Mouse (Mus musculus) limb, embryonic 11.5 days (tissue): ENCODE data around the gene Rbpjl. TPM values are rescaled to one million over a fixed set of nuclear protein-coding genes. Genes with fewer than 3 reads are reported as not detected.

Experiments
- ATAC-seq: fragments of 200-750 bp; cut with Nextera tagmentation; 2 replicates; pipeline ENCODE4 v1.8.0; 2017; ENCODE audit warnings: low read depth; ENCODE audit not compliant: insufficient number of reproducible peaks, low FRiP score, low TSS enrichment
- DNase-seq: peaks from one replicate; pipeline ENCODE4 v3.0.0-alpha.2; 2015; ENCODE audit warnings: low spot score
- H3K27ac ChIP-seq: fragments of 300-500 bp; sonication (generic); replicated peaks from 2 replicates; pipeline ENCODE4 v1.5.1; 2014; ENCODE audit warnings: low read depth, mild to moderate bottlenecking, low read length
- H3K27me3 ChIP-seq: fragments of 300-500 bp; sonication (generic); 2 replicates; pipeline ENCODE4 v1.6.1; 2014; ENCODE audit warnings: mild to moderate bottlenecking, low read length, mixed read lengths; ENCODE audit not compliant: control insufficient read depth, insufficient read depth
- H3K36me3 ChIP-seq: fragments of 300-500 bp; sonication (generic); 2 replicates; pipeline ENCODE4 v1.6.1; 2014; ENCODE audit warnings: mild to moderate bottlenecking, low read length, moderate library complexity, mixed read lengths; ENCODE audit not compliant: control insufficient read depth, insufficient read depth
- H3K4me1 ChIP-seq: fragments of 300-500 bp; sonication (generic); 2 replicates; pipeline ENCODE4 v1.6.1; 2014; ENCODE audit warnings: low read length, mixed read lengths; ENCODE audit not compliant: control insufficient read depth, insufficient read depth
- H3K4me2 ChIP-seq: fragments of 300-500 bp; sonication (generic); 2 replicates; pipeline ENCODE4 v1.6.1; 2014; ENCODE audit warnings: low read depth, mild to moderate bottlenecking, moderate library complexity; ENCODE audit not compliant: severe bottlenecking
- H3K4me3 ChIP-seq: fragments of 300-500 bp; sonication (generic); 2 replicates; pipeline ENCODE4 v1.5.1; 2014; ENCODE audit warnings: low read depth, low read length
- H3K9ac ChIP-seq: fragments of 300-500 bp; sonication (generic); 2 replicates; pipeline ENCODE4 v1.6.1; 2014; ENCODE audit warnings: mild to moderate bottlenecking, low read length
- H3K9me3 ChIP-seq: fragments of 300-500 bp; sonication (generic); 2 replicates; pipeline ENCODE4 v1.6.1; 2016; ENCODE audit warnings: low read length; ENCODE audit not compliant: control insufficient read depth
- WGBS: fragments of 180-500 bp; shearing (Covaris S2); extraction: QIAGEN DNeasy Blood & Tissue Kit; methylation state at CpG from one replicate; pipeline ENCODE4 v1.1.7; 2014; 5-methylcytosine and 5-hydroxymethylcytosine counted together
- microRNA-seq: library from miRNA; unstranded; fragments of <30 nt; microRNA quantifications from one replicate; pipeline ENCODE4, GENCODE M21; 2016
- polyA plus RNA-seq: library from polyadenylated mRNA; unstranded; fragments of >200 nt; fragmentation: Nextera tagmentation; extraction: Ambion mirVana; gene quantifications from 2 replicates; pipeline ENCODE4 v1.2.1, GENCODE M21; 2014

Rbpjl gene
- polyA plus RNA-seq, 1 experiment from 2014 or later = 0.04 TPM

- Histone ChIP-seq H3K9me3 (no peaks in the 10 kb centered on the region), H3K36me3 (no peaks in the 10 kb centered on the region), H3K27ac (no peak overlapping the region), H3K27me3 (no peaks in the 10 kb centered on the region), H3K4me2 (peak overlapping the region; percentile 29; the same call in 1 of the 2 replicates), H3K4me3 (no peak overlapping the region), H3K4me1 (peaks cover 13% of the 10 kb centered on the region; the same call in 1 of the 2 replicates), H3K9ac (no peak overlapping the region)
- no peak for ATAC-seq
- no peak for DNase-seq
- WGBS = 63% methylated on average over 1 of the region's 1 CpGs
These were observed 53.5 kb downstream of the Rbpjl start for GRCm38 (mm10) chr2:164456413-164456812.

DNA sequence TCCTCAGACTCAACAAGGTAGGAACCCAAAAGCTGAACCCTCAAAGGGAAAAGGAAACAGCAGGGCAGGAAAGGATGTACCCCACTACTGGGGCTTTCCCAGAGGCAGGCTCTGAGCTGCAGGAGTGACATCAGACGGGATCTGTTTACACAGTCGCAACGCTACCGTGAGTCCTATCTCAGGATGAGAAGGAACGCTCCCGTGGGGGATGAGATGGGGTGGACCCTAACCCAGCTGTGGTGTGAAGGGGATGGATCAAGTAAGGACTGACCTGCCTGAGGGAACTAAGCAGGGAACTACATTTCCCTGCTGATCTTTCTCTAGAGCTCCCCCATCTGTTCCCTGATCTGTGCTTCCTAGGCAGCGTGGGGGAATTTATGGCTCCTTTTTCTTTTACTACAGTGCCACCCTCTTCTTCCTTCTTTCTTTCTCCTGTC is 53.9 kb downstream of the Rbpjl start, which contains the start of gene Sys1:
Gene Sys1 (plus strand): TSS at position 101 of the 437 bp plus-strand sequence.
- Histone ChIP-seq H3K4me2 (peak within 1 kb of the TSS; percentile 29; the same call in 1 of the 2 replicates), H3K9me3 (no peaks in the 10 kb centered on the region), H3K4me1 (peaks cover 17% of the 10 kb centered on the region), H3K27ac (no peak within 1 kb of the TSS), H3K36me3 (no peaks in the 10 kb centered on the region), H3K27me3 (no peaks in the 10 kb centered on the region), H3K4me3 (no peak within 1 kb of the TSS), H3K9ac (peak within 1 kb of the TSS; percentile 12; the same call in 1 of the 2 replicates)
- DNase-seq = peak; percentile 35
- WGBS = 0% methylated on average over 7 of the region's 7 CpGs
- no peak for ATAC-seq

DNA sequence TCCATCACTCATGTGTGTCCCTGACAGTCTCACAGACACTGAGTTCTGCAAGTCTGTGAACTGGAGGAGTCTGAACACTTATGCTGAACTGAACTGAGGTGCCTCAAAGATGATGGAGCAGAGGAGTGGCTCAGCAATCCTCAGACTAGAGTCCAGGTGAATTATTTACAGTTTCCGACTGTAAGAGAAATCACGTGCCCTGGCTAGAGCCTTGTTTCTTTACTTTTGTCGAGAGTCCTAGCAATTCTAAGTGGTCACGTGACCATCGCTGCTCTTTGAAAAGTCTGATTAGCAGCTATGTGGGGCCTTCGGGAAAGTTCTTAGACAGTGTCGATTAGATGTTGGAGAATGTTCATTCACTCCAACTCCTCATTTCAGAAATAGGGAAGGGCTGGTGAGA is 55.0 kb downstream of the Rbpjl start:
- no peak overlapping the region for H3K9ac ChIP-seq
- H3K4me1 ChIP-seq = peaks cover 11% of the 10 kb centered on the region
- ATAC-seq = no peak
- H3K9me3 ChIP-seq = no peaks in the 10 kb centered on the region
- no peak overlapping the region for H3K4me3 ChIP-seq
- no peak overlapping the region for H3K4me2 ChIP-seq
- H3K36me3 ChIP-seq = no peaks in the 10 kb centered on the region
- WGBS = 72% methylated on average over 7 of the region's 7 CpGs
- no peak overlapping the region for H3K27ac ChIP-seq
- DNase-seq = no peak
- H3K27me3 ChIP-seq = no peaks in the 10 kb centered on the region

DNA sequence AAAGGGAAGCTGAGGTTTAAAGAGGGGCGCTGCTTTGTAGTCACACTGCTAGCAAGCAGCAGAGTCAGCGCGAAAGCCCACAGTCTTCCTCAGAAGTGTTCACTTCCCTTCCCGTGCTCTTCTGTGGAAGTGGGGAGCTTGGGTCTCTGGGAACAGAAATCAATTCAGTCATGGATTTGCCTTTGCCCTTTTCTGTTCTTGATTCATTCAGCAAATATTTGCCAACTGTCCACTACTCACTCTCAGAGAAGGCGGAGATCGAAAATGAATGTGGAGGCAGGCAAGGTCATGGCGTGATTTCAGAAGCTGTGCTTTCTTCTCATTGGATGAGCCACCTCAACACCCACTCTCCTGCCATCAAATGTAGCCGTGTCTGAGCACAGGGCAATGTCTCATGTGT is 55.6 kb downstream of the Rbpjl start:
- H3K36me3 ChIP-seq = peaks cover 4% of the 10 kb centered on the region; the same call in 1 of the 2 replicates
- no peak overlapping the region for H3K27ac ChIP-seq
- no peaks in the 10 kb centered on the region for H3K9me3 ChIP-seq
- H3K9ac ChIP-seq = no peak overlapping the region
- WGBS = 88% methylated on average over 8 of the region's 8 CpGs
- peaks cover 10% of the 10 kb centered on the region for H3K4me1 ChIP-seq
- DNase-seq = no peak
- H3K4me2 ChIP-seq = no peak overlapping the region
- no peak overlapping the region for H3K4me3 ChIP-seq
- no peak for ATAC-seq
- no peaks in the 10 kb centered on the region for H3K27me3 ChIP-seq

GRCm38 (mm10) chr2:164460745-164461551 is 58.0 kb downstream of the Rbpjl start, which contains the start of gene Gm20458:
TSS of gene Gm20458 (plus strand) at chr2:164460967.
- peak; percentile 95 for DNase-seq
- Histone ChIP-seq H3K4me3 (peak within 1 kb of the TSS; percentile 89), H3K4me2 (peak within 1 kb of the TSS; percentile 68), H3K9ac (peak within 1 kb of the TSS; percentile 56), H3K27me3 (no peaks in the 10 kb centered on the region), H3K36me3 (peaks cover 9% of the 10 kb centered on the region), H3K4me1 (peaks cover 10% of the 10 kb centered on the region), H3K27ac (peak within 1 kb of the TSS; percentile 67), H3K9me3 (no peaks in the 10 kb centered on the region)
- peak; percentile 98 for ATAC-seq
- WGBS = under 1% methylated on average over 75 of the region's 79 CpGs

Small RNA genes lying within 50 kb of the gene (microRNA-seq; reads per million reads assigned to microRNA genes)
- not detected for gene Mir7678

Other genes starting within 250 kb of the Rbpjl start
- gene Kcns1, start 232.0 kb upstream of the Rbpjl start, polyA plus RNA-seq = 0.40 and 0.43 TPM in 2 replicates
- gene Wfdc5, start 220.4 kb upstream of the Rbpjl start, polyA plus RNA-seq = not detected in 2 replicates
- gene Wfdc12, start 212.5 kb upstream of the Rbpjl start, polyA plus RNA-seq = not detected in 2 replicates
- gene Wfdc15a, start 203.0 kb upstream of the Rbpjl start, polyA plus RNA-seq = not detected in 2 replicates
- not detected in 2 replicates for gene Wfdc15b, start 181.5 kb upstream of the Rbpjl start, polyA plus RNA-seq
- not detected in 2 replicates for gene Svs2, start 164.7 kb upstream of the Rbpjl start, polyA plus RNA-seq
- not detected in 2 replicates for gene Svs3b, start 146.5 kb upstream of the Rbpjl start, polyA plus RNA-seq
- not detected in 2 replicates for gene Svs4, start 124.7 kb upstream of the Rbpjl start, polyA plus RNA-seq
- not detected in 2 replicates for gene Svs3a, start 113.9 kb upstream of the Rbpjl start, polyA plus RNA-seq
- not detected in 2 replicates for gene Svs6, start 86.4 kb upstream of the Rbpjl start, polyA plus RNA-seq
- gene Svs5, start 70.4 kb upstream of the Rbpjl start, polyA plus RNA-seq = not detected in 2 replicates
- gene Slpi, start 14.0 kb upstream of the Rbpjl start, polyA plus RNA-seq = 0.43 and 0.76 TPM in 2 replicates
- 2.7 and 3.6 TPM in 2 replicates for gene Matn4, start 2.0 kb downstream of the Rbpjl start, polyA plus RNA-seq
- 22.6 and 23.6 TPM in 2 replicates for gene Sdc4, start 40.7 kb downstream of the Rbpjl start, polyA plus RNA-seq
- 52.6 and 53.6 TPM in 2 replicates for gene Sys1, start 53.8 kb downstream of the Rbpjl start, polyA plus RNA-seq
- gene Gm20458, start 57.8 kb downstream of the Rbpjl start, polyA plus RNA-seq = 2.8 and 3.6 TPM in 2 replicates
- not detected in 2 replicates for gene Trp53tg5, start 70.6 kb downstream of the Rbpjl start, polyA plus RNA-seq
- gene Dbndd2, start 83.0 kb downstream of the Rbpjl start, polyA plus RNA-seq = 0.38 and 1.3 TPM in 2 replicates
- gene Pigt, start 94.4 kb downstream of the Rbpjl start, polyA plus RNA-seq = 40.4 and 42.2 TPM in 2 replicates
- 38.7 and 38.9 TPM in 2 replicates for gene Wfdc2, start 159.3 kb downstream of the Rbpjl start, polyA plus RNA-seq
- gene Spint3, start 170.3 kb downstream of the Rbpjl start, polyA plus RNA-seq = not detected in 2 replicates
- gene Wfdc6a, start 182.3 kb downstream of the Rbpjl start, polyA plus RNA-seq = not detected in 2 replicates
- gene Eppin, start 190.5 kb downstream of the Rbpjl start, polyA plus RNA-seq = not detected in 2 replicates
- gene Wfdc6b, start 210.4 kb downstream of the Rbpjl start, polyA plus RNA-seq = not detected in 2 replicates
- not detected in 2 replicates for gene Wfdc8, start 210.5 kb downstream of the Rbpjl start, polyA plus RNA-seq
- gene Wfdc16, start 235.7 kb downstream of the Rbpjl start, polyA plus RNA-seq = not detected in 2 replicates